Mouse (Mus musculus): ENCODE measurements at regions not wholly inside any gene's neighbourhood (a gene's known extent, or its start where the extent isn't known, plus 50 kb on each side); places are given as distances from the start of the nearest gene placed in this dataset.
A peak's percentile ranks its signal among the peaks of the same experiment; 100 is the strongest.

- no peaks in the 10 kb centered on the region for H3K9me3 ChIP-seq (ENCODE audit: control insufficient read depth, low read length)
- ATAC-seq (ENCODE audit: low read depth) (no peak), DNase-seq (ENCODE audit: low spot score) (no peak)
- WGBS = 88% methylated on average over 2 of the region's 2 CpGs
- H3K27ac ChIP-seq (replicated peaks; ENCODE audit: low read depth, low read length) = no peak overlapping the region
- no peaks in the 10 kb centered on the region for H3K4me1 ChIP-seq (ENCODE audit: control insufficient read depth, insufficient read depth, low read length)
- H3K27me3 ChIP-seq (replicated peaks; ENCODE audit: control insufficient read depth, insufficient read depth, low read length) = no peaks in the 10 kb centered on the region
- H3K36me3 ChIP-seq (ENCODE audit: control insufficient read depth, insufficient read depth, low read length) = no peaks in the 10 kb centered on the region
- H3K9ac ChIP-seq (ENCODE audit: low read depth, low read length) = no peak overlapping the region
- no peak overlapping the region for H3K4me3 ChIP-seq (ENCODE audit: low read depth, low read length)
- no peak overlapping the region for H3K4me2 ChIP-seq (ENCODE audit: low read depth, low read length)
Observed at GRCm38 (mm10) chr11:86430287-86430686, 54.2 kb upstream of the Rnft1 start.

GRCm38 (mm10) chr11:86431550-86431949, 52.9 kb upstream of the Rnft1 start:
- WGBS = 75% methylated on average over 5 of the region's 5 CpGs
- Histone ChIP-seq H3K27me3 (replicated peaks; ENCODE audit: control insufficient read depth, insufficient read depth, low read length) (no peaks in the 10 kb centered on the region), H3K4me3 (ENCODE audit: low read depth, low read length) (no peak overlapping the region), H3K4me1 (ENCODE audit: control insufficient read depth, insufficient read depth, low read length) (no peaks in the 10 kb centered on the region), H3K9ac (ENCODE audit: low read depth, low read length) (no peak overlapping the region), H3K4me2 (ENCODE audit: low read depth, low read length) (no peak overlapping the region), H3K9me3 (ENCODE audit: control insufficient read depth, low read length) (no peaks in the 10 kb centered on the region), H3K36me3 (ENCODE audit: control insufficient read depth, insufficient read depth, low read length) (no peaks in the 10 kb centered on the region), H3K27ac (replicated peaks; ENCODE audit: low read depth, low read length) (no peak overlapping the region)
- ATAC-seq (ENCODE audit: low read depth) = no peak
- peak; percentile 9 for DNase-seq (ENCODE audit: low spot score)

- H3K4me2 ChIP-seq (ENCODE audit: low read depth, low read length) = no peak overlapping the region
Observed at GRCm38 (mm10) chr11:86434106-86434505, 50.4 kb upstream of the Rnft1 start.

More at GRCm38 (mm10) chr11:86434106-86434505, 50.4 kb upstream of the Rnft1 start:
- H3K9me3 ChIP-seq (ENCODE audit: control insufficient read depth, low read length) = no peaks in the 10 kb centered on the region
- H3K27ac ChIP-seq (replicated peaks; ENCODE audit: low read depth, low read length) = no peak overlapping the region
- H3K27me3 ChIP-seq (replicated peaks; ENCODE audit: control insufficient read depth, insufficient read depth, low read length) = no peaks in the 10 kb centered on the region
- no peaks in the 10 kb centered on the region for H3K4me1 ChIP-seq (ENCODE audit: control insufficient read depth, insufficient read depth, low read length)
- no peak for ATAC-seq (ENCODE audit: low read depth)
- H3K36me3 ChIP-seq (ENCODE audit: control insufficient read depth, insufficient read depth, low read length) = no peaks in the 10 kb centered on the region
- WGBS = 75% methylated on average over 8 of the region's 8 CpGs
- no peak overlapping the region for H3K9ac ChIP-seq (ENCODE audit: low read depth, low read length)
- H3K4me3 ChIP-seq (ENCODE audit: low read depth, low read length) = no peak overlapping the region
- DNase-seq (ENCODE audit: low spot score) = no peak
